In the genomic region with DNA sequence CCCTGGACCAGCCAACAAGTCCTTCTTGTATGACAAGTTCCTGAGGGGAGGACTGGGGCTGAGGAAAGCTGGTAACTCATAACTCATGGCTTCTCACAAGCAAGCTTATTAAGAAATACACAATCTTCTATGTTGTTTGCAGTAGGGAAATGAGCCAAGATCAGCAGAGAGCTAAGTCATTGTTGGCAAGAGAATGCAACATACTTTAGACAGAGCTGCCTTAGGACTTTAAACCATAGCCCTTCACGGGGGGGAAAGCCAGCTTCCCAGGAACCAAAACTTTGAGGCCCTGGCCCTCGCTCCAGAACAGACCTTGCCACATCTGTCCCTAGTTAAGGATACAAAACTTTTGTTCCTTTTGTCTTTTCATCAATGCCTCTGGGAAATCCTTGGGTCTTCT, we compare ENCODE assay signal across 10 mouse cellular contexts. TPM values are rescaled to one million over a fixed set of nuclear protein-coding genes. Genes with fewer than 3 reads are reported as not detected.
DNase-seq lines count a peak whose midpoint lies in the region; ATAC-seq lines count a peak whose summit lies in the region.
"Had no signal": no experiment of that assay in that cellular context is flagged by ENCODE, and none has a peak within 500 bp of the region (broad histone marks: within the 10 kb centered on the region; RNA-seq: fewer than 3 reads in every experiment).

No protein-coding gene starts in this region.

- H3K9ac ChIP-seq in limb, embryonic 13.5 days: no peak overlapping the region
- H3K9ac ChIP-seq in heart, embryonic 13.5 days: no peak overlapping the region
- H3K9ac ChIP-seq in stomach, embryonic 15.5 days: no peak overlapping the region

- H3K4me3 ChIP-seq in limb, embryonic 13.5 days: no peak overlapping the region
- H3K4me3 ChIP-seq in limb, embryonic 10.5 days: no peak overlapping the region
- no peak overlapping the region for H3K4me3 ChIP-seq in heart, embryonic 13.5 days
- no peak overlapping the region for H3K4me3 ChIP-seq in stomach, embryonic 15.5 days (replicated peaks)
- H3K4me3 ChIP-seq in hindbrain, embryonic 10.5 days: no peak overlapping the region
- H3K4me3 ChIP-seq: midbrain, embryonic 10.5 days had no signal

- 0 out of 2 replicates have a peak, but pooled peaks have one; percentile 44 for ATAC-seq in limb, embryonic 13.5 days (ENCODE audit: low FRiP score, low read depth)
- ATAC-seq in heart, embryonic 13.5 days (ENCODE audit: extremely low read depth, insufficient number of reproducible peaks, low FRiP score, low TSS enrichment): no peak
- ATAC-seq in stomach, embryonic 15.5 days (ENCODE audit: insufficient read depth, low FRiP score, low read depth): peak; percentile 35; the same call in 1 of the 2 replicates

- H3K27ac ChIP-seq in limb, embryonic 13.5 days: peak overlapping the region; percentile 11; the same call in 1 of the 2 replicates
- no peak overlapping the region for H3K27ac ChIP-seq in limb, embryonic 10.5 days
- H3K27ac ChIP-seq in heart, embryonic 13.5 days (replicated peaks): peak overlapping the region; percentile 26; the same call in 1 of the 2 replicates
- peak overlapping the region; percentile 35; the same call in 1 of the 2 replicates for H3K27ac ChIP-seq in stomach, embryonic 15.5 days
- H3K27ac ChIP-seq in hindbrain, embryonic 10.5 days: no peak overlapping the region
- H3K27ac ChIP-seq: midbrain, embryonic 10.5 days had no signal

- H3K9me3 ChIP-seq in limb, embryonic 13.5 days: no peaks in the 10 kb centered on the region
- H3K9me3 ChIP-seq in limb, embryonic 10.5 days (replicated peaks): no peaks in the 10 kb centered on the region
- no peaks in the 10 kb centered on the region for H3K9me3 ChIP-seq in heart, embryonic 13.5 days
- no peaks in the 10 kb centered on the region for H3K9me3 ChIP-seq in stomach, embryonic 15.5 days
- no peaks in the 10 kb centered on the region for H3K9me3 ChIP-seq in hindbrain, embryonic 10.5 days
- H3K9me3 ChIP-seq: midbrain, embryonic 10.5 days had no signal

- no peaks in the 10 kb centered on the region for H3K27me3 ChIP-seq in limb, embryonic 13.5 days
- H3K27me3 ChIP-seq in limb, embryonic 10.5 days (ENCODE audit: low read depth, poor library complexity, severe bottlenecking): no peaks in the 10 kb centered on the region
- no peaks in the 10 kb centered on the region for H3K27me3 ChIP-seq in heart, embryonic 13.5 days (replicated peaks)
- no peaks in the 10 kb centered on the region for H3K27me3 ChIP-seq in stomach, embryonic 15.5 days (replicated peaks)
- H3K27me3 ChIP-seq in hindbrain, embryonic 10.5 days (ENCODE audit: insufficient read depth, poor library complexity, severe bottlenecking): no peaks in the 10 kb centered on the region

- no peaks in the 10 kb centered on the region for H3K36me3 ChIP-seq in limb, embryonic 13.5 days
- H3K36me3 ChIP-seq in limb, embryonic 10.5 days: no peaks in the 10 kb centered on the region
- no peaks in the 10 kb centered on the region for H3K36me3 ChIP-seq in heart, embryonic 13.5 days
- no peaks in the 10 kb centered on the region for H3K36me3 ChIP-seq in stomach, embryonic 15.5 days
- H3K36me3 ChIP-seq in hindbrain, embryonic 10.5 days: no peaks in the 10 kb centered on the region
- H3K36me3 ChIP-seq: midbrain, embryonic 10.5 days had no signal

- 46% methylated on average over 2 of the region's 2 CpGs for WGBS in limb, embryonic 13.5 days
- WGBS in limb, embryonic 10.5 days: 81% methylated on average over 2 of the region's 2 CpGs
- 65% methylated on average over 2 of the region's 2 CpGs for WGBS in heart, embryonic 13.5 days
- WGBS in stomach, embryonic 15.5 days: 55% methylated on average over 2 of the region's 2 CpGs
- 78% methylated on average over 2 of the region's 2 CpGs for WGBS in hindbrain, embryonic 10.5 days

- H3K4me2 ChIP-seq in limb, embryonic 13.5 days (replicated peaks): no peak overlapping the region
- H3K4me2 ChIP-seq in heart, embryonic 13.5 days: no peak overlapping the region
- no peak overlapping the region for H3K4me2 ChIP-seq in stomach, embryonic 15.5 days

- DNase-seq in limb, embryonic 10.5 days (ENCODE audit: low spot score): no peak
- peak; percentile 54 to 55 for DNase-seq in kidney, postnatal 25 days
- DNase-seq in ovary, postnatal 10 days (ENCODE audit: low spot score): no peak
- DNase-seq in layer of hippocampus, adult 9-11 months: no peak
- no peak for DNase-seq in hindbrain, embryonic 10.5 days (ENCODE audit: low spot score)
- DNase-seq: gastrocnemius, postnatal 10 days had no signal

- H3K4me1 ChIP-seq in limb, embryonic 13.5 days: peaks cover 8% of the 10 kb centered on the region
- H3K4me1 ChIP-seq in limb, embryonic 10.5 days: no peaks in the 10 kb centered on the region
- H3K4me1 ChIP-seq in heart, embryonic 13.5 days: 0 out of 2 replicates have a peak, but pooled peaks cover 3% of the 10 kb centered on the region
- no peaks in the 10 kb centered on the region for H3K4me1 ChIP-seq in stomach, embryonic 15.5 days
- no peaks in the 10 kb centered on the region for H3K4me1 ChIP-seq in hindbrain, embryonic 10.5 days (replicated peaks)
- H3K4me1 ChIP-seq: midbrain, embryonic 10.5 days had no signal

RNA-seq across cellular contexts. Expression of gene Phkb, which starts 30.9 kb away (rescaled TPM):
- 58.9 and 60.0 TPM in 2 replicates for polyA plus RNA-seq in limb, embryonic 13.5 days (2015; fragmentation: Nextera tagmentation; extraction: Ambion mirVana)
- 45.2 and 47.1 TPM in 2 replicates for polyA plus RNA-seq in limb, embryonic 10.5 days (2016; fragmentation: Nextera tagmentation; extraction: Ambion mirVana)
- 43.3 and 44.2 TPM in 2 replicates for polyA plus RNA-seq in heart, embryonic 13.5 days (2015; fragmentation: Nextera tagmentation; extraction: Ambion mirVana)
- 40.8 and 42.2 TPM in 2 replicates for polyA plus RNA-seq in stomach, embryonic 15.5 days (2015; fragmentation: Nextera tagmentation; extraction: Ambion mirVana)
- 32.0 and 47.2 TPM in 2 replicates for polyA plus RNA-seq in hindbrain, embryonic 10.5 days (2016; fragmentation: Nextera tagmentation; extraction: Ambion mirVana)

RNA-seq across cellular contexts. Expression of gene Itfg1, which starts 30.9 kb away (rescaled TPM):
- polyA plus RNA-seq in limb, embryonic 13.5 days (2015; fragmentation: Nextera tagmentation; extraction: Ambion mirVana): 73.8 TPM in 2 replicates
- polyA plus RNA-seq in limb, embryonic 10.5 days (2016; fragmentation: Nextera tagmentation; extraction: Ambion mirVana): 46.4 and 57.6 TPM in 2 replicates
- 65.8 and 69.9 TPM in 2 replicates for polyA plus RNA-seq in heart, embryonic 13.5 days (2015; fragmentation: Nextera tagmentation; extraction: Ambion mirVana)
- 66.6 and 71.7 TPM in 2 replicates for polyA plus RNA-seq in stomach, embryonic 15.5 days (2015; fragmentation: Nextera tagmentation; extraction: Ambion mirVana)
- 63.9 and 73.8 TPM in 2 replicates for polyA plus RNA-seq in hindbrain, embryonic 10.5 days (2016; fragmentation: Nextera tagmentation; extraction: Ambion mirVana)

Comparison
In these comparisons a context has a peak if more than half of its experiments do, and no peak if none do; other contexts are left out.
1. H3K27ac ChIP-seq: peak in limb, embryonic 13.5 days (single experiment), heart, embryonic 13.5 days (single experiment) and stomach, embryonic 15.5 days (single experiment); none in limb, embryonic 10.5 days (single experiment) and hindbrain, embryonic 10.5 days (single experiment).
2. DNase-seq: peak in kidney, postnatal 25 days (2 of 2); none in limb, embryonic 10.5 days (single experiment), ovary, postnatal 10 days (single experiment), layer of hippocampus, adult 9-11 months (single experiment) and hindbrain, embryonic 10.5 days (single experiment).